9 mouse cellular contexts compared by ENCODE assay signal in genomic region chr11:116071510-116071909, GRCm38 (mm10). TPM values are rescaled to one million over a fixed set of nuclear protein-coding genes. Genes with fewer than 3 reads are reported as not detected.
DNase-seq lines count a peak whose midpoint lies in the region; ATAC-seq and TF ChIP-seq lines count a peak whose summit lies in the region.
"Had no signal": no experiment of that assay in that cellular context is flagged by ENCODE, and none has a peak within 500 bp of the region (broad histone marks: within the 10 kb centered on the region; RNA-seq: fewer than 3 reads in every experiment).

No protein-coding gene starts in this region.

- no peak for DNase-seq in lung, adult 2 months
- DNase-seq in lung, adult 18-20 months = no peak
- peak; percentile 29 for DNase-seq in MN1 (ENCODE audit: low spot score)
- peak; percentile 58 for DNase-seq in thymus, postnatal 0 days (ENCODE audit: low spot score)
- DNase-seq in left cerebral cortex, postnatal 36 days (ENCODE audit: low spot score in 2 of 2) = no peak
- DNase-seq in urinary bladder, postnatal 4 days (ENCODE audit: low spot score in 2 of 2) = no peak

- peak; percentile 46 to 54 for ATAC-seq in hematopoietic stem cell, adult 5-6 weeks (replicated peaks in 1 of 2; ENCODE audit: insufficient read depth in 1 of 2, low FRiP score in 2 of 2, low TSS enrichment in 1 of 2, low read depth in 1 of 2, poor library complexity in 2 of 2, severe bottlenecking in 2 of 2)

- H3K4me1 ChIP-seq in lung, adult 2 months (ENCODE audit: control insufficient read depth, insufficient read depth, low read length) = no peaks in the 10 kb centered on the region
- H3K4me1 ChIP-seq: midbrain, embryonic 12.5 days had no signal

- 43% methylated on average over 5 of the region's 5 CpGs for WGBS in lung, adult 2 months

- no peak for TF ChIP-seq POLR2A in lung, adult 2 months (IDR thresholded peaks at IDR 0.05; ENCODE audit: borderline replicate concordance, extremely low read depth, low read depth, low read length)

- no peak overlapping the region for H3K4me3 ChIP-seq in lung, adult 2 months (replicated peaks; ENCODE audit: extremely low read depth, low read depth, low read length)
- H3K4me3 ChIP-seq: embryonic facial prominence, embryonic 13.5 days; midbrain, embryonic 12.5 days had no signal

- TF ChIP-seq CTCF in lung, adult 2 months (IDR thresholded peaks at IDR 0.05; ENCODE audit: insufficient read depth, low read length) = peak; percentile 45

- intact Hi-C loops in left cerebral cortex, postnatal 36 days (cut with DNase I) = no loop called here

RNA-seq across cellular contexts. Expression of gene Unc13d, which starts 6.3 kb away (rescaled TPM):
- polyA plus RNA-seq in lung, adult 2 months (2012; rRNA removed) = 51.6 and 56.4 TPM in 2 replicates
- 33.5 and 42.0 TPM in 2 replicates for total RNA-seq in hematopoietic stem cell, adult 5-6 weeks (2017)
- polyA plus RNA-seq in thymus, postnatal 0 days (2015; fragmentation: Nextera tagmentation; extraction: Ambion mirVana) = 32.4 and 34.7 TPM in 2 replicates
- total RNA-seq in left cerebral cortex, postnatal 36 days (2021) = 1 to 10 TPM in 1 of 2 experiments, under 1 TPM in 1; 0.93 to 1.0 TPM

RNA-seq across cellular contexts. Expression of gene Wbp2, which starts 15.3 kb away (rescaled TPM):
- polyA plus RNA-seq in lung, adult 2 months (2012; rRNA removed) = 257 and 267 TPM in 2 replicates
- total RNA-seq in hematopoietic stem cell, adult 5-6 weeks (2017) = 38.6 and 44.8 TPM in 2 replicates
- polyA plus RNA-seq in thymus, postnatal 0 days (2015; fragmentation: Nextera tagmentation; extraction: Ambion mirVana) = 75.1 and 97.4 TPM in 2 replicates
- total RNA-seq in left cerebral cortex, postnatal 36 days (2021) = 100 to 1,000 TPM; 388 to 420 TPM

RNA-seq across cellular contexts. Expression of gene Unk, which starts 41.4 kb away (rescaled TPM):
- polyA plus RNA-seq in lung, adult 2 months (2012; rRNA removed) = 48.6 and 54.0 TPM in 2 replicates
- 19.1 and 19.9 TPM in 2 replicates for total RNA-seq in hematopoietic stem cell, adult 5-6 weeks (2017)
- 20.5 and 22.9 TPM in 2 replicates for polyA plus RNA-seq in thymus, postnatal 0 days (2015; fragmentation: Nextera tagmentation; extraction: Ambion mirVana)
- 10 to 100 TPM; 18.9 to 27.0 TPM for total RNA-seq in left cerebral cortex, postnatal 36 days (2021)

RNA-seq across cellular contexts. Expression of gene H3f3b, which starts 43.7 kb away (rescaled TPM):
- 223 and 243 TPM in 2 replicates for polyA plus RNA-seq in lung, adult 2 months (2012; rRNA removed)
- total RNA-seq in hematopoietic stem cell, adult 5-6 weeks (2017) = 997 and 1,138 TPM in 2 replicates
- 2,823 and 2,911 TPM in 2 replicates for polyA plus RNA-seq in thymus, postnatal 0 days (2015; fragmentation: Nextera tagmentation; extraction: Ambion mirVana)
- total RNA-seq in left cerebral cortex, postnatal 36 days (2021) = 100 to 1,000 TPM; 253 to 254 TPM

RNA-seq across cellular contexts. Expression of gene Trim47, which starts 55.5 kb away (rescaled TPM):
- polyA plus RNA-seq in lung, adult 2 months (2012; rRNA removed) = 44.6 and 55.5 TPM in 2 replicates
- 18.2 and 21.3 TPM in 2 replicates for total RNA-seq in hematopoietic stem cell, adult 5-6 weeks (2017)
- 10.8 and 10.9 TPM in 2 replicates for polyA plus RNA-seq in thymus, postnatal 0 days (2015; fragmentation: Nextera tagmentation; extraction: Ambion mirVana)
- 1 to 10 TPM; 7.0 to 9.6 TPM for total RNA-seq in left cerebral cortex, postnatal 36 days (2021)

Comparison
In these comparisons a context has a peak if more than half of its experiments do, and no peak if none do; other contexts are left out.
1. DNase-seq: peak in MN1 (single experiment) and thymus, postnatal 0 days (single experiment); none in lung, adult 2 months (single experiment), lung, adult 18-20 months (0 of 2), left cerebral cortex, postnatal 36 days (0 of 2) and urinary bladder, postnatal 4 days (0 of 2).
2. RNA of gene Unc13d, which starts 6.3 kb away (total RNA-seq): 33.5 to 42.0 TPM in hematopoietic stem cell, adult 5-6 weeks; 0.93 to 1.0 TPM in left cerebral cortex, postnatal 36 days; every median in the first group is over 10 times any median in the second.